Comparison of ENCODE assay signal across 15 mouse cellular contexts in genomic region chr12:117291943-117292342, GRCm38 (mm10).
"Had no signal": no experiment of that assay in that cellular context is flagged by ENCODE, and none has a peak within 500 bp of the region (broad histone marks: within the 10 kb centered on the region; RNA-seq: fewer than 3 reads in every experiment).

No protein-coding gene starts in this region.

- DNase-seq: liver, postnatal 0 days; lung, adult 2 months; lung, postnatal 14 days; lung, postnatal 36 days; right cerebral cortex, postnatal 14 days; thymus, adult 2 months; thymus, postnatal 36 days had no signal

- H3K4me3 ChIP-seq: liver, embryonic 15.5 days; lung, embryonic 15.5 days; megakaryocyte, embryonic 14.5 days; midbrain, embryonic 13.5 days; neural tube, embryonic 12.5 days; stomach, embryonic 15.5 days had no signal

- H3K27ac ChIP-seq: liver, embryonic 15.5 days; lung, embryonic 15.5 days; macrophage; midbrain, embryonic 13.5 days; neural tube, embryonic 12.5 days; stomach, embryonic 15.5 days; stomach, postnatal 0 days had no signal
